Mouse (Mus musculus) lung, postnatal 10 days (tissue): Measurements from ENCODE around the gene Zpbp2.

Experiments
- DNase-seq: peaks from one replicate; pipeline ENCODE4 v3.0.0; 2021

Gene Zpbp2

DNA sequence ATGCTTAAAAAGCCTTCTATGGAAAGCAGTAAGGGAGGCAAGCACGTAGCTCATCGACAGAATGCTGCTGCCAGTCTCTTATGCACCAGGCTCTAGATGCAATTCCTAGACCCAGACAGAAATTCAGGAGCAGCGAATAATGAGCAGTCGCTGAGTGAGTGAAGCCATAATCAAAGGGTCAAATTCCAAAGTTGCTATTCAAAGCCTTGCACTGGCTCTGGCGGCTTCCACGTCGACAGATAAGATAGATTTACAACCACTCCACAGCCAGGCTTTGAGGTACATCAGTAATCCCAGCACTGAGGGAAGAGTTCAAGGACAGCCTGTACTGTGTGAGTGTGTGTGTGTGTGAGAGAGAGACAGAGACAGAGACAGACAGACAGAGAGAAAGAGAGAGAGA, 10.0 kb downstream of the Zpbp2 start:
- no peak for DNase-seq

DNA sequence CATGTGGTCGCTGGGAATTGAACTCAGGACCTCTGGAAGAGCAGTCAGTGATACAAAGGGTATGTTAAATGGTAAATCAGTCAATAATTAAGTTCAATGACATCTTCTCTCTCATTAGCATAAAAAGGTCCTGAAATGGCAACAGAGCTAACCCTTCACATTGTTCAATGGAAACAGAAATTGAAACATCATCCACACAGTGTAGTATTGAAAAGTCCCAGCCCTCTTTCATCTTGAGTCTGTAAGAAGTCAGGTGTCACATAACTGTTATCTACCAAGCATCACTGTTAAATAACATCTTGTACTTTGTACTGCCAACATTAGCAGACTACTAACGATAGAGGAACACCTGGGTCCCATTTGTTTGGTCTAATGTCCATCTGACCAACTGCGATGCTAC, 12.1 kb downstream of the Zpbp2 start:
- no peak for DNase-seq

DNA sequence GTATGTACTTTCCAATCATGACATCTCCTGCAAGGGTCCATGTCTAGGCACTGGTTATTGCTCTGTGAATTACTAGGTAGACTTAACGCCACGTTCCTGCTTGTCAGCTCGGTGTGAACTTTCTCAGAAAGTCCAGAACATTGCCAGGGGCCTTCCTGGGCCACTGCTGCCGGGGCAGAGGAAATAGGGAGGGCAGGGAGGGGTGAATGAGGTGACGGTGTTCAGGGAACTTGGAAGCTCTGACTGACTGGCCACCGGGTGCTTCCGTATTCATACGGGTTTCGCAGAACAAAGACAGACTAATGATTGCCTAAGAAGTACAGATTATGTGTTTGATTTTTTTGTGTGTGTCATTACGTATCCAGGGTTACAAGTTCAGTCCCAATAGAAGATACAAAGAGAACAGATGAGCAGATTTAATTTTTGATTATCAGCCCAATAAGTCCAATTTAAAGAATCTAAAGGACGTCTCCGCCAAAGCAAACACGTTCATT, 13.1 kb downstream of the Zpbp2 start:
- DNase-seq: no peak

DNA sequence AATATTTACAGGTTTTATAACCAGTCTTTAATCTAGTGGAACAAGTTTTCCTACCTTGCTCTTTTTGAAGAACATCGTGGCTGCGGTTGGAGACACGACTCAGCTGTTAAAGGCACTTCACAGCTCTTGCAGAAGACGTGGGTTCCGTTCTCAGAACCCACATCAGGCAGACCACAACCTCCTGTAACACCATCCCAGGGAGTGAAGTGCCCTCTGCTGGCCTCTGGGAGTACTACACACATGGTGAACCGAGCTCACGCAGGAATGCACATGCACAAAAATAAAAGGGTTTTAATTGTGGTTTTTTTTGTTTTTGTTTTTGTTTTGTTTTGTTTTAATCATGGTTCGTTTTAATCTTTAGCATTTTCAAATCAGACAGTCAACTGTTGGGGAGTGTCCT, 17.4 kb downstream of the Zpbp2 start:
- no peak for DNase-seq

DNA sequence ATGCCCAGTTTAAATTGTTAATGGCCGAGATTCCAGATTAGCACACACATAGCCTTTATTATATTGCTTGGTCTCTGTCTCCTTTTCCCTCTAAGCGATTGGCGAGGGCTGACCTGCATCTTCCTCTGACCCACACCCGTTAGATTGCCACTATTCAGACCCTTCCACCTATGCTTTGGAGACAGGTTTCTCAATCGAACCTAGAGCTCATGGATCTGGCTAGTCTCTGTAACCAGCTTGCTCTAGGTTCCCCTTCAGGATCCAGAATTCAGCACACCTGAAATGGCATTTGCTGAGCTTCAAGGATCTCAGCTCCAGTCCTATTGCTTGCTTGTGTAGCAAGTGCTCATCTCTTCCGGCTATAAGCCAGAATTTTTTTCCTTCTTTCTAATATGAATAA, 18.6 kb downstream of the Zpbp2 start:
- no peak for DNase-seq

DNA sequence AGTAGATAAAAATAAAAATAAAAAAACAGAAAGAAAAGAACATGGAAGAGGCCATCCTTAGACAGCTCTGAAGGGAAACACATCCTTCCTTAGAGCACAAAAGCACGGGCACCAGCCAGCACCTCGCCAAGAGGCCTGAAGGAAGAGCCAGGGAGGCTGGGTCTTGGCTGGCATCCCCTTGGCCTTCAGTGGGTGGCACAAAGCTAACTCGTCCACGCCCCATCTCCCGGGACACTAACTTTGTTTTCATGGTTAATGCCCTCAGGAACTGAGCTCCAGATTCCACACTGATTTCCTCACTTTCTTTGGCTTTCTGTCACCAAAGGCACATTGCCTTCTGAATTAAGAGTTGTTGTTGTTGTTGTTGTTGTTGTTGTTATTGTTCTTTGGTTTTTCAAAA, 26.9 kb downstream of the Zpbp2 start:
- no peak for DNase-seq

DNA sequence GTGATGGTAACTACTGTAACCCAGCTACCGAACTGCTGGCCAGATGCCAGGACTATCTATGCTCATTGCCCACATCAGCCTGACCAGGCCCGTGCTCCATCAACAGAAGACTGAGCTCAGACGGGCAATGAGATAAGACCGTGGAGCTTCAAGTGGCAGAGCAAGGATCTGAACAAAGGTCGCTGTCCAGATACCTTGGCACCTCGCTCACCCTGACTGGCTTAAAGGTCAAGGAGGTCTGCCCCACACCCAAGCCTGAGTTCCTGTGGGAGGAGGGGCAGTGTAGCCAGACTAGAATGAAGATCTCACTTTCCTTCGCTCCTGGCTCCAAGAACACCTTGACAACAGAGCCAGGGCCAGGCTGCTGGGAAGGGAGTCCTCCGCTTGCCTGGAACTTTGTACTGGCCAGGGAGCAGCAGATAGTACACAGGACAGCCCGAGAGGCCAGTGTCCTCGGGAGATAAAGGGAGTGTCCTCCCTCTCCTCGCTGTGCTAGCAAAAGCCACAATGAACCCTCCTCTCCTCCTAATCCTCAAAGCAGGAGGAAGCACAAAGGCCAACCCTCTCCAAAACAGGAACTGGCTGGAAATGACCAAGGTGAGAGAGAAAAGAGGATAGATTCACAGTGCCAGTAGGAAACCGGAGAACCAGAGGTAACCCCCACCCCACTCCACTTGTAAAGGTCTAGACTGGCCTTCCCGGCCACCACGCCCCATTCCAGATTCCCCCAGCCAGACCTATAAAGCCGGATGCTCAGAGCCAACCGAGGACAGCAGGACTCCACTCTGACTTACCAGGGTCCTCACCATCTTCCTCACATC, 29.6 kb downstream of the Zpbp2 start:
- no peak for DNase-seq

DNA sequence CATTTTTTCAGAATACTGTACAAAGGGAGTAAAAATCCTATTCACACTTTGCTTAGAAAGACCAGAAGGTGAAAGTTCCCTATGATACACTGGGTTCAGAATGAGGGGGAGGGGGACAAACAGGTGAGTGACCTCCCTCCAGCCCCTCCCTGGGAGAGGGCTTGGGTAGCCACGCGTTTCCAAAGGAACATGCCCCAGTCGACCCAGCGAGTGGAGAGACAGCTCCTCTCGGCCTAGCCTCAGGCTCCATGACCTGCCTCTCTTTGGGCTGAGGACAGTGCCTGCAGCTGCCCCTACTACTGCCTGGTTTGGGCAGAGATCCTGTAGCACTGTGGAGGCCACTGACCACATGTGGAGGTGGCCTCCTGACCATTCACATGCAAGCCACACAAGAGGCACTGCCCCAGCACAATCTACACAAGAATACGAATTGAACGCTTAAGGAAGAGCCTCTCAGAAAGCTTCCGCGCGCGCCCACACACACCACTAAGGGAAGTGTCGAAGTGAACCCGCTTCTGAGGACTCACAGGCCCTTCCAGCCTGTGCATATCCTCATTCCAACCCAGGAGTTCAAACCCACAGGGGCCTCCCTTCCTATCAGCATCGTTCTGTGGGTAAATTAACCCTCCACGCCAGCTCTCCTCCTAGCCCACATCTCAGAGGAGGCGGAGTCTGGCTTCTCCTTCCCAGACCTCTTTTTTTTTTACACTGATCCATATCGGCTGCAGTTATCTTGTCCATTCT, 30.6 kb downstream of the Zpbp2 start:
- DNase-seq: no peak

DNA sequence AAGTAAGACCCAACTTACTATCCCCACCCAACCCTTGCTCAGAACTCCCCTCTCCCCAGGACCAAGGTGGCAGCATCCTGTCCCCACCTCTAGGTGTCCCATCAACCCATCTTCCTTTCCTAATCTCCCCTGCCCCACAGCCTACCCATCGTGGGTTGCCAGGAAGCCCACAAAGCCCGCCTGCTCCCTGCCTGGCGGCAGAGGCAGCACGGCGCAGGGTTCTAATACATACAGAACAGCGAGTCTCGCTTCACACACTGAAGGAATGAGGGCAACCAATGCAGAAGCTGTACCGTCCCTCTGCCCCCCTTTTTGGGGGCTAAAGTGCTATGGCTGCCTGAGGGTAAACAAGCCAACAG, 31.1 kb downstream of the Zpbp2 start:
- DNase-seq: no peak

DNA sequence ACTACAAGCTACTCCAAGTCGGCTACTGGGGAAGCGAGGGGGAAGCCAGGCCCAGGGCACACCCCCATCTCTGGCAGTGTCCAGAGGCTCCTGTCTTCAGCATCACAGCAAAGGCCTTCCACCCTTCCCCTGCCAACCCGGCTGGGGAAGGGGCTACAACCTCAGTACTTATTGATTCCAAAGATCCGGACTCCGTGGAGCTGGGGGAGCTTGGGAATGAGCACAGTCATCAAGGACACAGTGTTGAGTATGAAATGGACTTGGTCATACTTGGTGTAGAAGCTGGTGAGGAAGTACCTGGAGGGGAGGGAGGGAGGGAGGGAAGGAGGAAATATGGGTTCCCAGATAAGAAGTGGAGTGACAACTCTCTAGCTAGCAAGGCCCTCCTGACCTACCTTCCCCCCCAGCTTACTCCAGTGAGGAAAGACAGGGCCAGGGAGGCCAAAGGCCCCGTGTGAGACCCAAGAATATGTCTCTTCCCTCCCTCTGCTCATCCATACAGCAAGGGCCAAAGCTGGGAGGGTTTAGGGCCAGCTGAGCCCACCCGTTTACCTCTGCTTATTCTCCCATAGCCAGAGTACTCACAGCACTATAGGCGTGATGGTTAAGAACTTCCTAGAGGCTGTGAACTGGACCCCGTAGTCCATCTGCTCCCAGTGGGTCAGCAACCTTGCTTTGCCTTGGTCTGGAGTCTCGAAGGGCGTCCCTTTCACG, 31.8 kb downstream of the Zpbp2 start:
- DNase-seq: no peak

DNA sequence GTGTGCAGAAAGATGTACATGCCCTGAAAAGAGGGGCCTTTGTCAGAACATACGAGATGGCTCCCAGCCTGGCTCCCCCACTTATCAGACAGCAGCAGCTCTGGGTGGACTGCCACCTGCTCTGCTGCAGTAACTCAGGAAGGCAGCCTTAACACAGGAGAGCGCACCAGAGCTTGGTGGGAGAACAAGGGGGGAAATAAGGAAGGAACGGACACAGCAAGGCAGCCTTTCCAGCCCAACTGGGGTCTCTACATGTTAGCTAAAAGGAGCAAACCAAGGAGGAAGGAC, 32.3 kb downstream of the Zpbp2 start:
- no peak for DNase-seq

DNA sequence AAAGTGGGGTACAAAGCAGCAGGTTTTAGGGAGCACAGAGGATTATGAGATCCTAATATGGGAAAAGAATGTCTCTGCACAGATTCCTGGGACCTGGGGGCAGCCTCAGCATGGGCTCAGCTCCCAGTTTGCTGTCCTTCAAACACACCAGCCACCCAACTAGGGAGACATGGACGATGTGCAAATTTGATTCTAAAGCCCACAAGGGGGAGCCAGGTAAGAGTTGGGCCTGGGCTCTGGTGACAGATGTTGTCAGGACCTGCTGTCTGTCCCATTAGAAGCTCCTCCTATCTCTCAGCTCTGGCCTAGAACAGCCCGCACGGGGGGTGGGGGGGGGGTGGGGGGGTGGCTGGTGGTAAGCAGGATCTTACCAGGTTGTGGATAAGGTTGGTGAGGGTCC, 32.7 kb downstream of the Zpbp2 start:
- DNase-seq: no peak

DNA sequence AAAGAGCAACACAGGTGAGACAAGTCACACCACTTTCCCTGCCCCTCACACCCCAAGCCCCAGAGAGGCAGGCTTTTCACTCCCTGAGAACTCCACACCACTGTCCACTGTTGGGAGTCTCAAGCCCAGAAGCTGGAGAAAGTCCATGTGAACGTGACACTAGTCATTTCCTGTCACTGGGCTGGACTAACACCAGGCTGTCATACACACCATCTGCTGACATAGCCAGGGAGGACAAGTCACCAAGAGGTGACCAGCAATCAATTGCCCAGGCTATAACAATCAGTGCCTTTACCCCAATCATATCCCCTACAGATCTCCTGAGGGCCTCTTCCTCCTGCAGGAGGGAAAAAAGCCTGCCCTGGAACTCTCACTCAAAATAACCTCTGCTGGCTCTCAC, 33.2 kb downstream of the Zpbp2 start:
- no peak for DNase-seq

DNA sequence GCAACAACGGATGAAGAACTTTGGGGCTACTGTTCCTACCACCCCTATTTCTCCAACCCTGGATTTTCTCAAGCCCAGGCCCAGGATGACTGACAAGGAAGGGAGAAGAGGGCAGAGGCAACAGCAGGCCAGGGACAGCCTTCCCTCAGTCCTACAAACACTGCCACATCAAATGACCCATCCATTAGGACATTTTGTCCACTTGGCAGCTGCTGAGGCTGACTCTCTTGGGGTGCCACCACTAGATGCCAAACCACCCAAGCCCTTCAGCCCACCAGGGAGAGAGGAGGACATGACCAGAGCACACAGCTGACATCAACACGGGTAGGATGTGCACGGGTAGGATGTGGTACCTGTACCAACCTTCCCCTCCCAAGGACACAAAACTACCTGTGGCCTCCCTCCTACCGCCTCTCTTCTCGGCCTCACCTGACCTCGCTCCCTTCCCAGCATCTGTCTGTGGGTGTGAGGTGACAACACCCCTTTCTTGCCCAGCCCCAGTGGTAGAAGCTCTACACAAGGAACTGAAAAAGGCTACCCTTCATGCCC, 33.8 kb downstream of the Zpbp2 start:
- DNase-seq: no peak

DNA sequence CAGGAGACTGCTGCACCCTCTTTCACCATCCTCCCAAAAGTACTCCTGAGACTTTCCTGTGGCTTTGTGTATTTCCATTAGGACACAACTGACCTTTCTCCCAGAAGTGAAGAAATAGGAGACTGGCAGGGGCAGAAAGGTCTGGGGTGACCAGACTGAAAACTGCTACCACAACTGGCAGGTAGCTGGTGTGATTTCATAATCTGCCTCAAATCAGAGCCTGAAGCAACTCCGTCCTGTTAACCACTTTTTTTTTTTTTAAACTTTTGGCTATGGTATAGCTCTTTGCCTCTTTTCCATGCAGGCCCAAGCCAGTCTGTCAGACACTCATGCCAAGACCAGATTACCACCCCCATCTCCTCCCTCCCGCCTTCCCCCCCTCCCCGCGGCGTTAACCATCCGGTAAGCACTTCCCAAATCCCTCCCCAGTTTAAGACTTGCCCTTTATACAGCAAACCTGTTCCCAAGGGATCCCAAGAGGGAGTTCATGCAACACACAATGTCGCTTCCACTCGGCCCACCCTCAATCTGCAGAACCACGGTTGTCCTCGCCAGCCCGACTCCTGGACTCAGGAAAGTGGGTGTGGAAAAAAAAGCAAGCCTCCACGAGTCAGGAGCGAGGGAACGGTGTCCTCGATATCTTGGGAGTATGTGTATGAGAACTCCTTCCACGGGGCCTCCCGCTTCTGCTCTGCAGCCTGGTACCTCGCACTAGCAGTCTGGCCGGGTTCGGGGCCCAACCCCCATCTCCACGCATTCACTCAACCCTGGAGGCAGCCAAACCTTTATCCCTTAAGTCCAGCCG, 35.4 kb downstream of the Zpbp2 start:
- no peak for DNase-seq

DNA sequence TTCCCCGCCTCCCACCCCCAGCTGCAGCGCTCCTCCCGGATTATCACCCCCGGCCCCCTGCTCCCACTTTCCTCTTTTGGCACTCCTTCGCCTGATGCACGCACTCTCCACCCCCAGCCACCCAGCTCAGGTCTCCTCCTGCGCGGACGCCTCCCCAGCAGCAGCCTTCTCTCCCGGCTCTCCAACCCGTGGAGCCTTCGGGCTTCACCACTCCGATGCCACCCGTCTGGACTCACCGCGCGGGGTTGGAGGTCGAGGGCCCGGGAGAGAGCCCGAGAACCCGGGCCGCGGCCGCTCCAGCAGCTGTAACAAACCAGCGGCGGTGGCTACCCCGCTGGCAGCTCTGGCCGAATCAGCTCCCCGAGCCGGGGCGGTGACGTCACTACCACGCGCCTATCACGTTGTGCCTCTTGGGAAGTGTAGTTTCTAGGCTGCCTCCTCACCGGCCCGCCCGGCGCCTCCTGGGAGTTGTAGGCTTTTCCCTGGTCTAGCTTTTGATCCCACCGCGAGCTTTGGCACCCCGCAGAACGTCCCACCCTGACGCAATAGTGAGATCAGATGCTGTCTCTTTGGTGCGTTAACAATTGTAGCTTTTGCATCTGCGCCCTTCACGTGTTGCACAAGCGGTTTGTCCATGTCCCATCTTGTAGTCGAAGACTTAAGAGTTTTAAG, 36.1 kb downstream of the Zpbp2 start, which contains the start of gene Ormdl3:
Ormdl3 (minus strand) TSS at position 477 of the 672 bp plus-strand sequence.
- peak; percentile 99 for DNase-seq

DNA sequence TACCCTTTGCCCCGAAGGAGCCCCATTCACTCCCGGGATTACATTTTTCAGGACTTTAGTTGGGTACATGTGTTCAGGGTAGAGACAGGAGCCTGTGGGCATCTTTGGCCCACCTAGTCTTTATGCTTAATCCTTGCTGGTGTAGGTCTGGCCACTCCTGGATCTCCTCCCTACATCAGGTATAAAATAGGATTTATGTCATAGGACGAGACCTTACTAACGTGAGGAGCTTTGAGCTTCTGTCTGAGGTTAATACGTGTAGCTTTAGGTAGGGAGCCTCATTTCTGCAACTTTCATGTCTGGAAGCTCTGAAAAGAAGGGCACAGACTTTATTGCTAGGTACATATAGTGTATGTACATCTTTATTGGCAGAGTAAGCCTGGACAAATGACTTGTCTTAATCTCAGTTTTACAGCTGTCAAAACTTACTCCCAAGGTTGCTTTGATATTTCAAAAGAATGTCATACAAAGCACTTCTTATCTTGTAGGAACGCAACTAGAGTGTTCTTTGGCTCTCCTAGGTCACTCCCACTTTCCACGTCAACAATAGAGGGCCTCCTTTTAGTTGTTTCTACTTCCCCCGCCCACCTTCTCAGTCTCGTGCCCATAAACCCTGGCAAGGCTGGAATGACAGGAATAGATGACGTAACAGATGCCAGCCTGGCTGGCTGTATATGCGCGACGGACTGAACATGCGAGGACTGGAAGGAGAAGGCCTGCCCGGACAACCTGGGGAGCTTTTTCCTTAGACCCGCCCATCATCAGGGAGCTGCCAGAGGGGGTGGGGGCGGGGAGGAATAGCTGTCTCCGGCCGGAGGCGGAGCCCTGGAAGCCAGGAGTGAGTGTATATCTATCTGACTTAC, 37.0 kb downstream of the Zpbp2 start:
- peak; percentile 93 for DNase-seq

DNA sequence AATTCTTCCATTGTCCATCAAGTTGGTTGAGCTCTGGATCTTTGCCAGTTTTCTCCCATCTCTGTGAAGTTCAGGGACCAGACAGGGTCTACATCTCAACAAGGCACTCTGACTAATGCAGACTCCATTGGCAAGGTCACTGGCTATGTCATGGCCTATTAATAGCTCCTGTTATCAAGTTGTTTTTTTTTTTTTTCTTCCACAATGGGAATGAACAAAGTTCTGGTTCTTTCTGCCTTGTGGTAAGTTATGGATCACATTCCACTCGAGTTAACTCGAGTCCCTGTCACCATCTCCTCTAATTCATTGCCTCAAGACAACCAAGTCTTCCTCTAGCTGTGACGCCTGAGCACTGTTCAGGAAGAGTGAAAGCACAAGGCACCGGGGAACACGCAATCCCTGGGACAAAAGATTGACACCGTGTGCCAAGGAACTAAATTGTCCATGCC, 38.0 kb downstream of the Zpbp2 start:
- DNase-seq: peak; percentile 50

DNA sequence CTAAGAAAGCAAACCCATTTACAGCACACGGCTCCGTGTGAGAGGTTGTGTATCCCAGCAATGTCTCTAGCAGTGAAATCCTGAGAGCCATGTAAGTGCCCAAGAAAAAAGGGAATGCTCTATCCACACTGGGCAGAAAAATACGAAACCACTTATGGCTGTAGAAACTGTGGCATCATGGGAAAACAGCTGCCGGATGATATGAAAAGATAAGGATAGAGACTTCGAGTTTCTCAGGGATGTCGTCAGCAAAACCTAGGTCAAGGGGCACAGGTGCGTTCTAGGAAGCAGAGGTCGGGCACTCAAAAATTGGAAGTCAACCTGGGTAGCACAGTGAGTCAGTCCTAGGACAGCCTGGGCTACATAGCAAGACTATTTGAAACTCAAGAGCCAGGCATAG, 38.4 kb downstream of the Zpbp2 start:
- no peak for DNase-seq

DNA sequence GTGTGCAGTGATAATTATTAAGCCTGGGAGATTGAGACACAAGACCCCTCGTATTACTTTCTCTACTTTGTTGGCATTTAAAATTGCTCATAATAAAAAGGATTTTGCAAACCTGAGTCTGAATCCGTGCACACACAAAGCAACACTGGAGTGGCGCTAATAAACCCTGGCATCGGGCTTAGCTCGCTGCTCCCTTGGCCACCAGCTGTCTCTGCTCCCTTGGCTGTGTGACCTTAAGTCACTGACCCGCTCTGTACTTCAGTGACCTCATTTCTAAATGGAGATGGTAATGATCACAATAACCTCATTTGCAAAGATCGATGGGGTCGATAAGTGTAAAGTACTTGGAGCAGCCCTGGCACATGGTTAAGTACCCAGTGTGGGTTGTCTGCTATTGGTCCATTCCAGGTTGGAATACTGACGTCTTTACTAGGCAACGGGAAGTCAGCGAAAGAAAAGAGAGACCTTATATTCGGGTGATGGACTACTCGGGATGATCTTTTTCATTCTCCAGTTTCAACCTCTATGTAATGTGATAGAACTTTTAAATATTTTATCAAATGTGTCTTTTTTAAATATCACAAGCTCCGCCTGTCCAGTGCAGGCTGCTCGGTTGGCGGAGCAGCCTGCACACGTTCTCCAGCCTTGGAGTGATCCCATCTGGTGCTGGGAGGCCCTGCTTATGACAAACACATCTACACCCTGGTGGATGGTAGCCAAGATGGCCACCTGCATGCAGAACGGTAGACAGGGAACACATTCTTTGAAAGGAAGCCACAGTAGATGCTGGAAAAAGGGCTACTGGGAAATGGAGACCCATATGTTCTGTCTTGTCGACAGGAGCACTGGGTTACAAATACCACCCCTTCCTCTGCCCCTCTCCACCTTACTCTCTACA, 39.9 kb downstream of the Zpbp2 start:
- no peak for DNase-seq
